Mouse (Mus musculus) liver, embryonic 14.5 days (tissue): ENCODE measurements around the gene Arhgap21. TPM values are rescaled to one million over a fixed set of nuclear protein-coding genes. Genes with fewer than 3 reads are reported as not detected.
A peak's percentile ranks its signal among the peaks of the same experiment; 100 is the strongest.

Source experiments
- ATAC-seq: fragments of 200-750 bp; cut with Nextera tagmentation; 2 replicates; pipeline ENCODE4 v1.8.0; 2017; ENCODE audit warnings: moderate number of reproducible peaks, mild to moderate bottlenecking, moderate library complexity; ENCODE audit not compliant: insufficient read depth
- DNase-seq, 3 experiments: peaks; one replicate each; pipeline ENCODE4 v3.0.0-alpha.2; 2012 to 2013; ENCODE audit warnings: low read depth in 3 of 3, low spot score in 3 of 3
- H3K27ac ChIP-seq: fragments of 300-500 bp; sonication (generic); 2 replicates; pipeline ENCODE4 v1.5.1; 2014; ENCODE audit warnings: moderate library complexity, mild to moderate bottlenecking, control low read depth, inconsistent platforms
- H3K27me3 ChIP-seq: fragments of 300-500 bp; sonication (generic); 2 replicates; pipeline ENCODE4 v1.6.1; 2014; ENCODE audit warnings: mild to moderate bottlenecking, low read length, moderate library complexity; ENCODE audit not compliant: control insufficient read depth, insufficient read depth
- H3K36me3 ChIP-seq: fragments of 300-500 bp; sonication (generic); replicated peaks from 2 replicates; pipeline ENCODE4 v1.6.1; 2014; ENCODE audit warnings: low read depth; ENCODE audit not compliant: control insufficient read depth, insufficient read depth
- H3K4me1 ChIP-seq, 2 experiments: fragments of 200-500 bp in 1 of 2; fragments of 300-500 bp in 1 of 2; sonication (generic) in 1 of 2; replicated peaks; 2 replicates each; pipeline ENCODE4 v1.6.1; 2012 to 2014; ENCODE audit warnings: antibody characterized with exemption in 1 of 2, inconsistent platforms in 1 of 2, low read length in 1 of 2; ENCODE audit not compliant: control insufficient read depth in 2 of 2, insufficient read depth in 2 of 2
- H3K4me2 ChIP-seq: fragments of 300-500 bp; sonication (generic); 2 replicates; pipeline ENCODE4 v1.6.1; 2014; ENCODE audit warnings: low read depth, mild to moderate bottlenecking, control low read depth, moderate library complexity
- H3K4me3 ChIP-seq, 2 experiments: fragments of 200-500 bp in 1 of 2; fragments of 300-500 bp in 1 of 2; sonication (generic) in 1 of 2; 2 replicates each; pipeline ENCODE4 v1.5.1; 2012 to 2014; ENCODE audit warnings: low read depth in 2 of 2, low read length in 2 of 2, mild to moderate bottlenecking in 2 of 2, control low read depth in 1 of 2, inconsistent platforms in 1 of 2, moderate library complexity in 1 of 2; ENCODE audit not compliant: insufficient read depth in 1 of 2
- H3K9ac ChIP-seq: fragments of 300-500 bp; sonication (generic); replicated peaks from 2 replicates; pipeline ENCODE4 v1.6.1; 2014; ENCODE audit warnings: mild to moderate bottlenecking, control low read depth, moderate library complexity
- H3K9me3 ChIP-seq: fragments of 300-500 bp; sonication (generic); 2 replicates; pipeline ENCODE4 v1.6.1; 2016; ENCODE audit warnings: low read length, mixed read lengths; ENCODE audit not compliant: control insufficient read depth
- CTCF ChIP-seq: IDR thresholded peaks from 2 replicates; pipeline ENCODE4 v1.5.1; 2016; ENCODE audit warnings: antibody characterized with exemption, low read depth, control low read depth
- EP300 ChIP-seq: IDR thresholded peaks from 2 replicates; pipeline ENCODE4 v1.6.1; 2016; ENCODE audit warnings: antibody characterized with exemption, low read depth
- WGBS: fragments of 180-500 bp; shearing (Covaris S2); extraction: QIAGEN DNeasy Blood & Tissue Kit; methylation state at CpG from one replicate; pipeline ENCODE4 v1.1.7; 2014; ENCODE audit not compliant: insufficient replicate concordance; 5-methylcytosine and 5-hydroxymethylcytosine counted together
- polyA plus RNA-seq, 2 experiments: library from polyadenylated mRNA; depleted of rRNA in 1 of 2; stranded (reverse) in 1 of 2; unstranded in 1 of 2; fragments of >200 nt; fragmentation: Nextera tagmentation in 1 of 2; extraction: Ambion mirVana in 1 of 2; gene quantifications; 2 replicates each; pipeline versions ENCODE4 v1.2.1 to v1.2.3; 2012 to 2014

Arhgap21 gene
- polyA plus RNA-seq, 2 experiments = 8.4 to 10.9 TPM

DNA sequence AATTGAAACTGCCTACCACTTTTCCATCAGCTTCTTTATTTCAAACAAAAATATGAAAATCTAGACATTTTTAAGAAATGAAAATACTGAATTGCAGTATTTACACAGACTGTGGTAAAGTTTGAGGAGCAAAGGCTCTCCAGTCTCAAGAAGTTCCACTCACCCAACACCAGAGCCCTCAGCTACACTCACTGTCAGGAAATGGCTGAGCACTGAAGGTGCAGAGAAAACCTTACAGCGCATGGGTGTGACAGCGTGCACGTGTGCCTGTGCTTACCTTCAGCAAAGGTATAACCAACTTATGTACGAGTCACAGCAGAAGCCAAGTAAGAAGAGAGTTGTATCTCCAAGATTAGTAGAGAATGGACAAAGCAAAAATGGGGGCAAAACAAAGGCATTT lies 66.8 kb downstream of the Arhgap21 start:
- H3K4me2 ChIP-seq = no peak overlapping the region
- no peak overlapping the region for H3K4me3 ChIP-seq
- no peaks in the 10 kb centered on the region for H3K9me3 ChIP-seq
- H3K36me3 ChIP-seq = no peaks in the 10 kb centered on the region
- no peak overlapping the region for H3K27ac ChIP-seq
- DNase-seq (no peak), ATAC-seq (no peak)
- 93% methylated on average over 4 of the region's 4 CpGs for WGBS
- H3K4me1 ChIP-seq = no peaks in the 10 kb centered on the region
- H3K27me3 ChIP-seq = no peaks in the 10 kb centered on the region
- TF ChIP-seq EP300 = no peak
- TF ChIP-seq CTCF = no peak
- no peak overlapping the region for H3K9ac ChIP-seq

DNA sequence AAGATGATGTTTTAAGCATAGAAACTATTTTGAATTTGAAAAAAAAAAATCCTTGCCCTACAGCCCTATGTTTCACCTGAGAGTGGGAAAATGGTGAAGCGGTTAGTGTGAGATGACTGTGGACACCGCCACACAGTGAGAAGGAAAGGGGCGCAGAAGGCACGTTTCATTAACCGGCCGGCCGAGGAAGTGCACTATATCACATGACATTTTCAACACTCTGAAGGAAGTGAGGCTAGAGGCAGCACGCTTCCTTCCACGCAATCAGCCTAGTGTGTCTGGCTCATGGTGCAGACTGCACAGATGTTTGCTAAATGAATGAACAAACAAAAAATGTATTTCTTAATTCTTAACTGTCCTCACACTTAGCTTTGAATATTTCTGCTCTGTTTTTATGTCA lies 69.4 kb downstream of the Arhgap21 start:
- TF ChIP-seq CTCF (no peak), EP300 (no peak)
- no peaks in the 10 kb centered on the region for H3K36me3 ChIP-seq
- no peak overlapping the region for H3K4me3 ChIP-seq
- no peaks in the 10 kb centered on the region for H3K27me3 ChIP-seq
- no peak overlapping the region for H3K9ac ChIP-seq
- 15% methylated on average over 9 of the region's 9 CpGs for WGBS
- no peak overlapping the region for H3K27ac ChIP-seq
- no peaks in the 10 kb centered on the region for H3K9me3 ChIP-seq
- H3K4me1 ChIP-seq = peaks cover 0 to under 1% of the 10 kb centered on the region in 2 experiments; a peak in 1 of 4 replicates
- no peak for DNase-seq
- peak; percentile 43; the same call in 1 of the 2 replicates for ATAC-seq
- H3K4me2 ChIP-seq = no peak overlapping the region

DNA sequence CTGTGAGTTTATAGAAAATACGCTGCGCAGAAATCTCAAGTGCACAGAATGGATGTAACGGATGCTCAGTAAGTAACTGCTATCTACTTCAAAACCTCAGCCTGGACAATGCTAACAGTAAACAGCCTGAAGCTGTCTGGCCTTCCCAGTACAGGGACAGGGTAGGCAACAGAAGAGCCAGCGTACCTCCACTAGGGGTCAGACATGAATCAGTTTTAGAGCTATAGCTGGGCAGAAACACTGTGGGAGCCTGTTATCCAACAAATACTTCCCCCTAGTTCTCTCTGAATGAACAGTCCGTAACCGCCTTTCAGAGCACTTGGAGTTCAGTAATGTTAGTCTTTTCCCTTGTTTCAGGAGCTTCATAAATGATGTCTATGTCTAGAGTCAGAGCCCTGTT lies 70.0 kb downstream of the Arhgap21 start:
- no peak overlapping the region for H3K4me3 ChIP-seq

DNA sequence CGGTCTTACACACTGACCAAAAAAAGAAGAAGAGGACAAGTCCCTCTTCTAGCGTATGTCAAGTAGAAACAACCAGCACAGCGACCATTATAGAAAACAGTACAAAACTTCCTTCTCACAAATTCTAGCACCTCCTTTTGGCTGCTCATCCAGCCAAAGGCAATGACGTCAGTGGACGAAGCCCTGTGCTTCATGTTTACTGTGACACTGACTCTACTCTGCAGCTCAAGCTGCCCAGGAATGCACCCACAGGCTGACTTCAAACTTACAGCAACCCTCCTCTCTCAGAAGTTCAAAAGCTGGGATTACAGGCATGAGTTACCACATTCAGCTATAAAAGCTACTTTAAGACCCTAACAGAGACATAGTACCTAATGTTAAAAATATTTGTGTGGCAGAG lies 72.2 kb downstream of the Arhgap21 start:
- 77% methylated on average over 5 of the region's 5 CpGs for WGBS
- no peak for DNase-seq
- no peaks in the 10 kb centered on the region for H3K9me3 ChIP-seq
- H3K36me3 ChIP-seq = no peaks in the 10 kb centered on the region; the same call in 1 of the 2 replicates
- H3K9ac ChIP-seq = no peak overlapping the region
- no peak overlapping the region for H3K27ac ChIP-seq
- no peaks in the 10 kb centered on the region for H3K27me3 ChIP-seq
- no peak overlapping the region for H3K4me3 ChIP-seq
- H3K4me2 ChIP-seq = no peak overlapping the region
- TF ChIP-seq EP300 = no peak
- no peak for TF ChIP-seq CTCF
- ATAC-seq = no peak
- peaks cover 0 to 3% of the 10 kb centered on the region in 2 experiments; a peak in 2 of 4 replicates for H3K4me1 ChIP-seq

More for the DNA sequence above, 70.0 kb downstream of the Arhgap21 start:
- peaks cover 0 to 3% of the 10 kb centered on the region in 2 experiments; a peak in 2 of 4 replicates for H3K4me1 ChIP-seq
- peak; percentile 84 for ATAC-seq
- DNase-seq = peak; percentile 46 to 57 (median 50)
- no peaks in the 10 kb centered on the region for H3K36me3 ChIP-seq
- peak; percentile 84 for TF ChIP-seq CTCF
- no peak for TF ChIP-seq EP300
- 39% methylated on average over 6 of the region's 6 CpGs for WGBS
- no peak overlapping the region for H3K4me2 ChIP-seq
- H3K27ac ChIP-seq = no peak overlapping the region
- H3K9me3 ChIP-seq = no peaks in the 10 kb centered on the region
- no peak overlapping the region for H3K9ac ChIP-seq
- no peaks in the 10 kb centered on the region for H3K27me3 ChIP-seq

DNA sequence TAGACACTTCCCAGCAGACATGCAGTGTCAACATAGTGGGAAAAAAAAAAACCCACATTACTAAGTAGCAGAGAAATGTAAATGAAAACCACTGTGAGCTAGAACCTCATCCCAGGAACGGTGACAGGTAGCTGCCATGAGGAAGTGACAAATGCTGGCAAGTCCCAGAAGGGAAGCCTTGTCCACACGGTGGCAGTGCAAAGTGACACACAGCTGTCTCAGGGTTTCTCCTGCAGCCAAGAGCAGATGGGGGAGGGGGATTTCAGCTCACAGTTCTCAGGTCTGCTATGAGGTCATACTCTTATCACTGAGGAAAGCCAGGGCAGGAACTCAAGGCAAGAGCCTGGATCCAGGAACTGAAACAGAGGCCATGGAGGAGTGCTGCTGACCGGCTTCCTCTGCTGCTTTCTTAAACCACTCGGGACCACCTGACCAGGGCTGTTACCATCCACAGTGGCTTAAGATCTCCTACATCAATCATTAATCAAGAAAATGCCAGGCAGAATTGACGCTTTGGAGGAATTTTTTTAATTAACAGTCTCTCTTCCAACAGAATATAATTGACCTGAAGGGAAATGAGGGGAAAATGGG lies 74.5 kb downstream of the Arhgap21 start:
- no peak overlapping the region for H3K4me2 ChIP-seq
- no peak overlapping the region for H3K4me3 ChIP-seq
- TF ChIP-seq CTCF (peak; percentile 66), EP300 (no peak)
- 31% methylated on average over 5 of the region's 5 CpGs for WGBS
- H3K9ac ChIP-seq = no peak overlapping the region
- H3K4me1 ChIP-seq = peaks cover 0 to 3% of the 10 kb centered on the region in 2 experiments; a peak in 2 of 4 replicates
- no peak overlapping the region for H3K27ac ChIP-seq
- ATAC-seq (peak; percentile 31; the same call in 1 of the 2 replicates), DNase-seq (peak in 2 of 3 experiments; percentile 9 to 17)
- no peaks in the 10 kb centered on the region; the same call in 1 of the 2 replicates for H3K36me3 ChIP-seq
- no peaks in the 10 kb centered on the region for H3K27me3 ChIP-seq
- H3K9me3 ChIP-seq = no peaks in the 10 kb centered on the region
